Mouse (Mus musculus): ENCODE results near the gene Nr2e1. TPM values are rescaled to one million over a fixed set of nuclear protein-coding genes. Genes with fewer than 3 reads are reported as not detected.

Nr2e1 gene
- not detected in 2 replicates for polyA plus RNA-seq (2014; fragmentation: Nextera tagmentation; extraction: Ambion mirVana)

GRCm38 (mm10) chr10:42583157-42583872 lies at the start of gene Nr2e1, which contains the start of gene Ostm1:
Gene Nr2e1 (minus strand): TSS chr10:42583632.
Gene Ostm1 (plus strand): TSS chr10:42583822.
- WGBS: under 1% methylated on average over 43 of the region's 43 CpGs
- no peak within 1 kb of the TSS for H3K27ac ChIP-seq (ENCODE audit: low read depth)
- H3K36me3 ChIP-seq (ENCODE audit: insufficient read depth): no peaks in the 10 kb centered on the region
- DNase-seq (peak; percentile 40), ATAC-seq (ENCODE audit: insufficient read depth) (no peak)
- peaks cover 98% of the 10 kb centered on the region for H3K27me3 ChIP-seq (ENCODE audit: insufficient read depth, low read length)
- no peaks in the 10 kb centered on the region for H3K9me3 ChIP-seq (ENCODE audit: low read depth, low read length)
- H3K4me3 ChIP-seq (ENCODE audit: low read depth, low read length): peak within 1 kb of the TSS; percentile 10
- TF ChIP-seq CTCF (IDR thresholded peaks at IDR 0.05; ENCODE audit: low read depth): no peak
- H3K4me1 ChIP-seq (ENCODE audit: insufficient read depth): no peaks in the 10 kb centered on the region
- H3K9ac ChIP-seq: no peak within 1 kb of the TSS
- peak within 1 kb of the TSS; percentile 47 for H3K4me2 ChIP-seq

- WGBS: under 1% methylated on average over 39 of the region's 39 CpGs
- H3K27me3 ChIP-seq (ENCODE audit: insufficient read depth, low read length): peaks cover 99% of the 10 kb centered on the region
- DNase-seq (peak; percentile 20), ATAC-seq (ENCODE audit: insufficient read depth) (no peak)
- H3K27ac ChIP-seq (ENCODE audit: low read depth): no peak overlapping the region
- H3K4me1 ChIP-seq (ENCODE audit: insufficient read depth): no peaks in the 10 kb centered on the region; the same call in 1 of the 2 replicates
- H3K9ac ChIP-seq: no peak overlapping the region
- H3K9me3 ChIP-seq (ENCODE audit: low read depth, low read length): no peaks in the 10 kb centered on the region
- H3K36me3 ChIP-seq (ENCODE audit: insufficient read depth): no peaks in the 10 kb centered on the region
- TF ChIP-seq CTCF (IDR thresholded peaks at IDR 0.05; ENCODE audit: low read depth): no peak
- peak overlapping the region; percentile 57 for H3K4me2 ChIP-seq
- H3K4me3 ChIP-seq (ENCODE audit: low read depth, low read length): peak overlapping the region; percentile 33
Observed at GRCm38 (mm10) chr10:42632453-42633360, 49.3 kb upstream of the Nr2e1 start.

GRCm38 (mm10) chr10:42631754-42632452 lies 48.5 kb upstream of the Nr2e1 start:
- H3K9me3 ChIP-seq (ENCODE audit: low read depth, low read length): no peaks in the 10 kb centered on the region
- peak overlapping the region; percentile 57 for H3K4me2 ChIP-seq
- H3K9ac ChIP-seq: no peak overlapping the region
- H3K27me3 ChIP-seq (ENCODE audit: insufficient read depth, low read length): peaks cover 96% of the 10 kb centered on the region
- ATAC-seq (ENCODE audit: insufficient read depth) (no peak), DNase-seq (no peak)
- H3K4me1 ChIP-seq (ENCODE audit: insufficient read depth): no peaks in the 10 kb centered on the region; the same call in 1 of the 2 replicates
- H3K36me3 ChIP-seq (ENCODE audit: insufficient read depth): no peaks in the 10 kb centered on the region
- H3K4me3 ChIP-seq (ENCODE audit: low read depth, low read length): 0 out of 2 replicates have a peak overlapping the region, but pooled peaks have one; percentile 3
- 2% methylated on average over 42 of the region's 42 CpGs for WGBS
- no peak overlapping the region for H3K27ac ChIP-seq (ENCODE audit: low read depth)
- TF ChIP-seq CTCF (IDR thresholded peaks at IDR 0.05; ENCODE audit: low read depth): no peak

GRCm38 (mm10) chr10:42630596-42631355 lies 47.3 kb upstream of the Nr2e1 start:
- 2% methylated on average over 19 of the region's 19 CpGs for WGBS

GRCm38 (mm10) chr10:42625907-42626306 lies 42.5 kb upstream of the Nr2e1 start:
- no peak for DNase-seq
- Histone ChIP-seq H3K4me3 (ENCODE audit: low read depth, low read length) (no peak overlapping the region), H3K4me2 (no peak overlapping the region), H3K27ac (ENCODE audit: low read depth) (no peak overlapping the region), H3K27me3 (ENCODE audit: insufficient read depth, low read length) (peaks cover 36% of the 10 kb centered on the region), H3K36me3 (ENCODE audit: insufficient read depth) (no peaks in the 10 kb centered on the region), H3K9ac (no peak overlapping the region), H3K9me3 (ENCODE audit: low read depth, low read length) (no peaks in the 10 kb centered on the region), H3K4me1 (ENCODE audit: insufficient read depth) (no peaks in the 10 kb centered on the region)
- 63% methylated on average over 2 of the region's 2 CpGs for WGBS
- no peak for TF ChIP-seq CTCF (IDR thresholded peaks at IDR 0.05; ENCODE audit: low read depth)
- no peak for ATAC-seq (ENCODE audit: insufficient read depth)

More at GRCm38 (mm10) chr10:42630596-42631355, 47.3 kb upstream of the Nr2e1 start:
- H3K27me3 ChIP-seq (ENCODE audit: insufficient read depth, low read length): peaks cover 85% of the 10 kb centered on the region
- H3K36me3 ChIP-seq (ENCODE audit: insufficient read depth): no peaks in the 10 kb centered on the region
- no peak for TF ChIP-seq CTCF (IDR thresholded peaks at IDR 0.05; ENCODE audit: low read depth)
- DNase-seq (no peak), ATAC-seq (ENCODE audit: insufficient read depth) (no peak)
- no peaks in the 10 kb centered on the region for H3K4me1 ChIP-seq (ENCODE audit: insufficient read depth)
- no peak overlapping the region for H3K27ac ChIP-seq (ENCODE audit: low read depth)
- H3K9ac ChIP-seq: no peak overlapping the region
- H3K9me3 ChIP-seq (ENCODE audit: low read depth, low read length): no peaks in the 10 kb centered on the region
- H3K4me2 ChIP-seq: no peak overlapping the region
- H3K4me3 ChIP-seq (ENCODE audit: low read depth, low read length): no peak overlapping the region

- Histone ChIP-seq H3K4me3 (ENCODE audit: low read depth, low read length) (no peak overlapping the region), H3K27ac (ENCODE audit: low read depth) (no peak overlapping the region), H3K9me3 (ENCODE audit: low read depth, low read length) (no peaks in the 10 kb centered on the region; the same call in 1 of the 2 replicates), H3K27me3 (ENCODE audit: insufficient read depth, low read length) (peaks cover 41% of the 10 kb centered on the region), H3K4me2 (no peak overlapping the region), H3K9ac (no peak overlapping the region), H3K36me3 (ENCODE audit: insufficient read depth) (no peaks in the 10 kb centered on the region), H3K4me1 (ENCODE audit: insufficient read depth) (no peaks in the 10 kb centered on the region; the same call in 1 of the 2 replicates)
- ATAC-seq (ENCODE audit: insufficient read depth) (no peak), DNase-seq (no peak)
- TF ChIP-seq CTCF (IDR thresholded peaks at IDR 0.05; ENCODE audit: low read depth): no peak
- 33% methylated on average over 2 of the region's 2 CpGs for WGBS
Observed at GRCm38 (mm10) chr10:42618291-42618690, 34.9 kb upstream of the Nr2e1 start.

Data from lung, embryonic 14.5 days (tissue).